Mouse (Mus musculus): ENCODE measurements at regions not wholly inside any gene's neighbourhood (a gene's known extent, or its start where the extent isn't known, plus 50 kb on each side); places are given as distances from the start of the nearest gene placed in this dataset.

GRCm38 (mm10) chr7:94798101-94798500 is 1372.9 kb upstream of the Tenm4 start:
- no peak for DNase-seq (ENCODE audit: low spot score in 2 of 2)

DNA sequence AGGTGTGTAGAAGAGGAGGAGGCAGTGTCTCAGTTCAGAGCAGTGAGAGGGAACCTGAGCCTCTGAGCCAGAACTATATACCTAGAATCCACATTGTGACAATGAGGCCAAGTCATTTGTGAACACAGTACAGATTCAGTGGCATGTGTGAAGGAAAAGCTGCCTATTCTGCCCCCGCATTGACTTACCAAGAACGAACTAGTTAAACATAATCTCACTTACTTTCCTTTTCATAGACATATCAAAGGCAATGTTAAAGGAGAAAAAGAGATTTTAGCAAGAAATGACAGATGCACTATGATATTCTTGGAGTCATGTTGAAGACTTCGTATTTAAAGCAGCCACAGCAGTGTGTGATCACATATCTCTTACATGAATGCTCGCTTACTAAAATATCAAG is 1329.8 kb upstream of the Tenm4 start:
- peak in 1 of 2 experiments; percentile 6 for DNase-seq (ENCODE audit: low spot score in 2 of 2)

GRCm38 (mm10) chr7:94851360-94851759 is 1319.7 kb upstream of the Tenm4 start:
- no peak for DNase-seq (ENCODE audit: low spot score in 2 of 2)

DNA sequence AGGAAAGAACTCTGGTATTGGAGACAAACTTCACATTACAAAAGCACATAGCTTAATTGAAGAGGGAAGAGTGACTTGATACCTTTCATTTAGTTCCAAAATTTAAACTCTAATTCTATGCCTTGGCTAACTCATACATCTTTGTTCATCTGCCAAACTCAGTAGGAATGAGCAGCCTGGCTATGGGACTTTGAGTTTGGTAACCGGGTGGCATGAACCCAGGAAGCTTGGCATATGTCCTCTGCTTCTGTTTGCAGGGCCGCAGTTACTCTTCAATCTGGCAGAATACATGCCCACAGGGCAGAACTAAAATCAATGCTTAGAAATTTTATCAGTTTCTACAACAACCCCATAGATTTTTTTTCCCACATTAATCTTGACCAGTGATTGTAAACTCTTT is 1314.4 kb upstream of the Tenm4 start:
- DNase-seq (ENCODE audit: low spot score in 2 of 2), result no peak

GRCm38 (mm10) chr7:94890711-94891430 is 1280.2 kb upstream of the Tenm4 start:
- DNase-seq (ENCODE audit: low spot score in 2 of 2), result no peak

DNA sequence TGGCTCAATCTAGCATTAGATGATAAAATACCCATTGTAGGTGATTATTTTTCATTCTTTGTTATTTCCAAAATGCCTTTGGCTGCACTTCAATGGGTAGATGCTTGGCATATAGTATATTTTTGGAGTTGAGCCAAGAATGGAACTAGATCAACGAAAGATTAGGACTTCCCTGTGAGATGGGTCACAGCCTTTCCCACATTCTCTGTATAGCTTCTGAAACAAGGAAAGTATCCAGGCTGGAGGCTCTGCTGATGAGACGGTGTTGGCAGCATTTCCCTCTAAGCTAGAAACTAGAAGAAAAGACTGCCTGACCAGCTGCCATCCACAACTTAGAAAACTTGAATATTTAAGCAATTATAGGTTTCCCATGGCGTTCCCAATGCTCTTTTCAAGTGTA is 1273.0 kb upstream of the Tenm4 start:
- DNase-seq (ENCODE audit: low spot score in 2 of 2), result no peak

DNA sequence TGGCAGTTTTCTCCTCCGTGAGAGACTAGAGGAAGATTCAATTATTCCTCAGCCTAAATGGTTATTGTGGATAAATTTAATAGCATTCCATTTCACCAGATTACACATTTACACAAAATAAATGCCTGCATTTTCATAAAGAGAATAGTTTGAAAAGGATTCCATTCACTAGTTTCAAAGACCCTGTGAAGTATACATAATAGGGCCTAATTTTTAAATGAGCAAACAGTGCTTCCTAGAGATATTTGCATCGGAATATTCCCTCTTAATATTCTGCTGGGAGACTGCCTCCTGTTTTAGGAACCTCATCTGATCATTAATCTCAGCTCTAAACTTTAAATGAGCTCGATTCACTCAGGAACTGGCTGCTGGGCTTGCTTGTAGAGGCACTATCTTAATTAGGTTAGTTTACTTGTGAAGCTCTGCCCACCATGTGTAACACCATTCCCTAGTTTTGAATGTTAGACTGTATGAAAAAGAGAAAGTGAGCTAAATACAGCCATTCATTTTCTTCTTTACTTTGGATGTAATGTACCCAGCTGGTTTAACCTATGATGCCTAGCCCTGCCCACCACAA is 1244.4 kb upstream of the Tenm4 start:
- no peak for DNase-seq (ENCODE audit: low spot score in 2 of 2)

DNA sequence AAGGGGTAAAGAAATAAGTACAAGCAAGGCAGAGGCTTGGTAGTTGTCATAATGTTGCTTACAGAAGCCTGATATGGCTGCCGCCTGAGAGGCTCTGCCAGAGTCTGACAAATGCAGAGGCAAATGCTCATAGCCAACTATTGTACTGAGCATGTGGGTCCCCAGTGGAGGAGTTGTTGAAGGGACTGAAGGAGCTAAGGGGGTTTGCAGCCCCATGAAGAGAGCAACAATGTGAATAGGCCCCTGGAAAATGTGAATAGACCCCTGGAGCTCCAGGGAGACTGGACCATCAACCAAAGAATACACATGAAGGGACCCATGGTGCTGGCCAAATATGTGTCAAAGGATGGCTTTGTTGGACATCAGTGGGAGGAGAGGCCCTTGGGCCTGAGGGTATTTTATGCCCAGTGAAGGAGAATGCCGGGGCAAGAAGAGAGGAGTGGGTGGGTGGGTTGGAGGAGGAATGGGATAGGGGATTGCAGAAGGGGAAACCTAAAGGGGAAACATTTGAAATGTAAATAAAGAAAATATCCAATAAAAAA is 1207.2 kb upstream of the Tenm4 start:
- no peak for DNase-seq (ENCODE audit: low spot score in 2 of 2)

DNA sequence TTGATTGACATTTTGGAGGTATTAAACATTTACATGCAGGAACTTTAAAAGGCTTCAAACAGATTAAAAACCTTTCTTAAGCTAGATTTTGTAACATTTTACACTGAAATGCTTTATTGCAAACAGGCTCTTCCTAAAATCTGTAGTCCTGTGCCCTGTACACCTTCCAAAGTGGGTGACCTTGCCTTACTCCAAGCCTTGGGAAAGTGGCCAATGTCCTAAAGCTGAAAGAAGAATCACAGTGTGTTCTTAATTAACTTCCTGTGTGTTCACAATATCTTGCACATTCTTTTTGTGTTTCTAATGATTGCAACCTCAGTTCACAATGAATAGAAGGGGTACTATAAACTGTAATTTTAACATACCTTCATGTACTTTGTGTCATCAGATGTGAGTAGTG is 1203.4 kb upstream of the Tenm4 start:
- no peak for DNase-seq (ENCODE audit: low spot score in 2 of 2)

GRCm38 (mm10) chr7:94975037-94975775 is 1195.8 kb upstream of the Tenm4 start:
- no peak for DNase-seq (ENCODE audit: low spot score in 2 of 2)

GRCm38 (mm10) chr7:94996258-94996657 is 1174.8 kb upstream of the Tenm4 start:
- DNase-seq (ENCODE audit: low spot score in 2 of 2), result no peak

DNA sequence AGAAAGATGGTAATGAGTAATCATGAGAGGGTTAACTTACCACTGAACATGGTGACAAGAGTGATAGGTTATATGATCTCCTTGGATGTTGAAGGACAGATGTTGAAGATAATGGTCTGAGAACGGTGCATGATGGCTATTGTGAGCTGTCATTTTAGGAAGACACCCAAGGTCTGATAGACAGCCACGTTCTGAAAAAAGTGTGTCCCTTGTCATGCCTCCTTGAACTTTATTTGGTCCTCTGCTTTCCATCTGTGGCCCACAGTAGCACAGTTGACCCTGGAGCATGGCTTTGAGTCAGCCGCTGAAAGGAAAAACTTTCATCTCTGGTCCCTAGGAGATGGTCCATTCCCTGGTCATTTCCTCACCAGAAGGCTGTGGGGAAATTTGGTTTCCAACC is 1166.9 kb upstream of the Tenm4 start:
- DNase-seq (ENCODE audit: low spot score in 2 of 2), result no peak

DNA sequence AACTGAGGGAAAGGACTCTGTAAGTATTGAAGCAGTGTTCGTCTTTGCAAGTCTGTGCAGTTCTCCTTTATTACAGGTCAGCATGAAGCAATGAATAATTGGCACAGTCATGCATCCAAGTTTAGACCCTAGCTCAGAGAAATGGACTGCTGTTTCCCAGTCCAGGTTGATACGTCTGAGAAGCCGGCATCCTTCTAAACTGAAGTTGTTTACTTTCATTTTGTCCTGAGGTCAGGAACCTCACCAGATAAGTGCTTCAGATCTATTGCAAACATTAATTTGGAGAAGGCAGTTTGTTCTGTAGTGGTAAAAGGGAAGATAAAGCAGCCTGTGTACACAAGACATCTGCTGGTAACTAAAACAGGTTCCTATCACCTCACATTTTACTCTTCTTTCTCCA is 1165.6 kb upstream of the Tenm4 start:
- DNase-seq (ENCODE audit: low spot score in 2 of 2), result no peak

DNA sequence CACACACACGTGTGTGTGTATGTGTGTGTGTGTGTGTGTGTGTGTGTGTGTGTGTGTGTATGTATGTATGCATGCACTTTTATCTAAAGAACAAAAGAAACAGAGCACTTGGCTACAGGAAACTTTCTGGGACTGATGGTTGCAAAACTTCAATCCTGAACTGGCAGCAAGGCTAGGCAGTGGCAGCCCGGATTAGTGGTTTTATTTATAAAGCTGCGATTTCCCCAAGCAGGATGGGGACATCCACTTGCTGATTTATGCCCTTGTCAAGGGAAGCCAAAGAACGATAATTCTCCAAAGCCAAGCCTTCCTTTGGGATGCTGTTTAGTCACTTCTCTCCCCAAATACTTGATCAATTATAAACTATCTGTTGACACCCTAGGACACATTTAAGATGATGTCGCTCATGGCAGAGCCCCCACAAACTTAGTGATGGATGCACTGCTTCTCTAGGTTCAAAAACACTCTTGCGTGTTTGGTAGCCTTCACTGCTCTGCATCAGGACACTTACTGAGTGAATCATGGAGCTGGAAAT is 1162.1 kb upstream of the Tenm4 start:
- no peak for DNase-seq (ENCODE audit: low spot score in 2 of 2)

GRCm38 (mm10) chr7:95020285-95020684 is 1150.8 kb upstream of the Tenm4 start:
- no peak for DNase-seq (ENCODE audit: low spot score in 2 of 2)

DNA sequence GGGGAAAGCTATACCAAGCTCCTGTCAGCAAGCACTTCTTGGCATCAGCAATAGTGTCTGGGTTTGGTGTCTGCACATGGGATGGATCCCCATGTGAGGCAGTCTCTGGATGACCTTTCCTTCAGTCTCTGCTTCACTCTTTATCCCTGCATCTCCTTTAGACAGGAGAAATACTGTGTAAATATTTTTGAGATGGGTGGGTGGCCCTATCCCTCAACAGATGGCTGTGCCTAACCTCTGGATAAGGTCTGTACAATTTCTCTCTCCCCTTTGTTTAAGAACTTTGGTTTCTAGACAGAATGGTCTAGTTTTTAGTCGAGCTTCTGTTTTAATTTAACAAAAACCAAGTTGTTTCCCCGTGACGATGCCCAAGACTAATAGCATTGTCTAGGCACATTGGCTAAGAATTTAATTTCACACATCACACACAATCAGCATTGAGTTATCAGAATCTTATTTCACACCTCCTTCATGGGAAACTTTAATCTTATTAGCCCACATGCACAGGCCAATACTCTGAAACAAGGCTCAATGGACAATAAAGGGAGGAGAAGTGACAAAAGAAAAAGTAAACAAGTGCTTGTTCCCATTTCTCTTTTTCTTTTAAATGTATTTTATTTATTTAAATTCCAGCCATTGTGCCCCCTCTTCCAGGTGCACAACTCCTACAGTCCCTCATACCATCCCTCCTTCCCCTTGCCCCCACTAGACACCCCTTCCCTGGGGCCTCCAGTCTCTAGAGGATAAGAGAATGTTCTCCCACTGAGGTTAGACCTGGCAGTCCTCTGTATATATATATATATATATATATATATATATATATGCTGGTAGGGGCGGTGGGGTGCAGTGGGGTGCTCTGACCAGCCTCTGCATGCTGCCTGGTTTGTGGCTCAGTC is 1142.9 kb upstream of the Tenm4 start:
- no peak for DNase-seq (ENCODE audit: low spot score in 2 of 2)

All from frontal cortex, postnatal 10 days (tissue).